In genomic region chr15:12375641-12376311, GRCm38 (mm10) we compare ENCODE assay signal across 8 mouse cellular contexts. TPM values are rescaled to one million over a fixed set of nuclear protein-coding genes. Genes with fewer than 3 reads are reported as not detected.
DNase-seq lines count a peak whose midpoint lies in the region; ATAC-seq and TF ChIP-seq lines count a peak whose summit lies in the region.

No protein-coding gene starts in this region.

- peak; percentile 85 to 90 for DNase-seq in B cell, adult 2 months
- peak; percentile 88 to 89 for DNase-seq in heart, adult 9 months (ENCODE audit: low spot score in 2 of 2)
- DNase-seq in kidney, adult 9 months, result peak; percentile 76
- DNase-seq in liver, result peak; percentile 93
- DNase-seq in monocyte, adult 2 months (ENCODE audit: low read depth in 1 of 2, low spot score in 2 of 2), result peak; percentile 36 to 69
- DNase-seq in spleen, postnatal 4 days (ENCODE audit: low spot score in 2 of 2), result peak; percentile 86 to 93

- H3K36me3 ChIP-seq in embryonic facial prominence, embryonic 15.5 days, result peaks cover 14% of the 10 kb centered on the region

- TF ChIP-seq POLR2A in bone marrow, adult 2 months (IDR thresholded peaks at IDR 0.05; ENCODE audit: borderline replicate concordance, control insufficient read depth, low read depth, low read length), result no peak

- H3K27ac ChIP-seq in bone marrow, adult 2 months (ENCODE audit: control insufficient read depth, insufficient read depth, low read depth, low read length, poor library complexity), result peak overlapping the region; percentile 56; the same call in 1 of the 2 replicates
- H3K27ac ChIP-seq in embryonic facial prominence, embryonic 15.5 days (replicated peaks), result peak overlapping the region; percentile 56

- H3K9ac ChIP-seq in embryonic facial prominence, embryonic 15.5 days, result no peak overlapping the region

- peaks cover 4% of the 10 kb centered on the region for H3K4me1 ChIP-seq in bone marrow, adult 2 months (ENCODE audit: control insufficient read depth, insufficient read depth, low read length)
- peaks cover 30% of the 10 kb centered on the region for H3K4me1 ChIP-seq in embryonic facial prominence, embryonic 15.5 days

- WGBS in bone marrow, adult 2 months, result 5% methylated on average over 19 of the region's 19 CpGs
- 10% methylated on average over 19 of the region's 19 CpGs for WGBS in embryonic facial prominence, embryonic 15.5 days

- H3K4me2 ChIP-seq in embryonic facial prominence, embryonic 15.5 days (replicated peaks), result peak overlapping the region; percentile 41

- H3K9me3 ChIP-seq in embryonic facial prominence, embryonic 15.5 days (replicated peaks), result no peaks in the 10 kb centered on the region

- H3K4me3 ChIP-seq in bone marrow, adult 2 months (replicated peaks; ENCODE audit: control insufficient read depth, low read depth, low read length), result peak overlapping the region; percentile 49
- peak overlapping the region; percentile 25 for H3K4me3 ChIP-seq in embryonic facial prominence, embryonic 15.5 days (replicated peaks)

- ATAC-seq in embryonic facial prominence, embryonic 15.5 days (ENCODE audit: insufficient number of reproducible peaks, low FRiP score, low TSS enrichment, low read depth), result peak; percentile 74; the same call in 1 of the 2 replicates

- TF ChIP-seq CTCF in bone marrow, adult 2 months (IDR thresholded peaks at IDR 0.05; ENCODE audit: control insufficient read depth, insufficient read depth, low read length), result peak; percentile 76

- no peaks in the 10 kb centered on the region for H3K27me3 ChIP-seq in embryonic facial prominence, embryonic 15.5 days

RNA-seq across cellular contexts. Expression of gene 1810049J17Rik, which starts 54.1 kb away (rescaled TPM):
- not detected in 2 replicates for polyA plus RNA-seq in bone marrow, adult 2 months (2011; ENCODE audit: insufficient read depth, insufficient read length, low replicate concordance, missing spikeins)
- polyA plus RNA-seq in embryonic facial prominence, embryonic 15.5 days (2015; fragmentation: Nextera tagmentation; extraction: Ambion mirVana), result 2.6 TPM in 1 of 2 replicates, not detected in the other

RNA-seq across cellular contexts. Expression of gene Golph3, which starts 54.5 kb away (rescaled TPM):
- polyA plus RNA-seq in bone marrow, adult 2 months (2011; ENCODE audit: insufficient read depth, insufficient read length, low replicate concordance, missing spikeins), result 27.1 and 30.1 TPM in 2 replicates
- 91.9 and 93.5 TPM in 2 replicates for polyA plus RNA-seq in embryonic facial prominence, embryonic 15.5 days (2015; fragmentation: Nextera tagmentation; extraction: Ambion mirVana)

Comparison
In these comparisons a context has a peak if more than half of its experiments do, and no peak if none do; other contexts are left out.
1. Peak in every context shown above with its lines: DNase-seq, ATAC-seq, H3K4me3 ChIP-seq and H3K27ac ChIP-seq.